Mouse (Mus musculus) cortical plate, adult 2 months (tissue): ENCODE results near the gene Prss30.

Experiments used
- CTCF ChIP-seq: fragments of 200-500 bp; IDR thresholded peaks from 2 replicates; pipeline ENCODE4 v1.5.1; 2011; ENCODE audit warnings: mild to moderate bottlenecking, control low read depth, low read length; ENCODE audit not compliant: insufficient read depth; ENCODE audit errors: extremely low read depth
- POLR2A ChIP-seq: fragments of 200-500 bp; IDR thresholded peaks from 2 replicates; pipeline ENCODE4 v1.6.1; 2011; ENCODE audit warnings: mild to moderate bottlenecking, low read length, control low read depth; ENCODE audit not compliant: insufficient read depth; ENCODE audit errors: extremely low read depth

DNA sequence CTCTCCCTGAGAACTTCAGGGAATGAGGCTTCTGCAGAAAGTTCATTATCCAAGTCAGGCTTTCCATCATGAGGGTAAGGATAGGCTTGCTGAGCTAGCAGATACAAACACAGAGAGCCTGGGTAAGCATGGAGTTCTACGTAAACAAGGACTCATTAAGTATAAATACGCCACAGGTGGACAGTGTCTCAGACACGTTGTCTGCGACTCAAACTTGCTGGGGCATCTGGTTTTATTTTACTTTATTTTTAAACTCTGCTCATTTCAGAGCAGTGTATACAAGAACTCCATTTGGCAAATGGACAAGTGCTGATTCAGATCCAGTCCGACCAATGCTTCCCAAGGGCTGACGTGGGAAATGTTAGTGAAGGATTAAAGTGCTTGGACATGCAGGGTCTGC, 40.3 kb upstream of the Prss30 start:
- TF ChIP-seq CTCF (no peak), POLR2A (no peak)
